Mouse (Mus musculus) regulatory T cell (primary cell): ENCODE results near the gene Zwilch.

Source experiments
- in situ Hi-C: fragments of 300-600 bp; cut with MboI, MseI; formaldehyde crosslinking; loops from one replicate; pipeline ENCODE4 v1.15.1; 2025; ENCODE audit warnings: high pct_unique_total_duplicates

Gene Zwilch

DNA sequence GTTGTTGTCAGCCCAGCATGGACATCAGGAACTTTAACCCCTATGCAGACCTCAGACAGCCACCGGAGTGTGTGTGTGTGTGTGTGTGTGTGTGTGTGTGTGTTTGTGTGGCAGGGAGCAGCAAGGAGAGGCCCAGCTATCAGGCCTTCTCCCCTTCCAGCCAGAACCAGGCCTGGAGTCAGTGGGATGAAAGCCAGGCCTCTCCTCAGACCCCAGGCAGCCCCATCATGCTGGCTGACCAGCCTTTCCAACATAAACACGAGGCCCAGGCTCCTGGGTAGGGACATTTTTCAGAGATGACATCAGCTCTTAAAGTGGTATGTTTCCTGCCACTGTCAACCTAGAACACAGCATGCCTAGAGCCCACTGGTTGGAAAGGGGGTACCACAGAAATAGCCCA, 58.3 kb downstream of the Zwilch start:
- in situ Hi-C loops = no loop called here

DNA sequence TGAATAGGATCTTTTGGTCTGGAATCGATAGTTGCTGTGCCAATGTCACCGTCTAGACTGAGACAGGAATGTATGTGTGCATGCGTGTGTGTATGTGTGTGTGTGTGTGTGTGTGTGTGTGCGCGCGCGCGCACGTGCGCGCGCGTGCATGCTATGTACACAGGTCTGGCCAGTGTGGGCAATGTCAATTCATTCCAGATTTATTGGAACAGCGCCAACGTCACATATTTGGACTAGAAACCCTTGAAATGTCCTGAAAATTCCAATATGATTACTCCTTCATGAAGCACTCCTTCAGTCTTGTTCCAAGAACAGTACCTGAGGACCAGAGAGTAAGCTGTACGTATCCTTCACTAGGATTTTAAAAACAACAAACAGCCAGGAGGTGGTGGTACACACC, 62.4 kb downstream of the Zwilch start:
- in situ Hi-C loops = no loop called here

DNA sequence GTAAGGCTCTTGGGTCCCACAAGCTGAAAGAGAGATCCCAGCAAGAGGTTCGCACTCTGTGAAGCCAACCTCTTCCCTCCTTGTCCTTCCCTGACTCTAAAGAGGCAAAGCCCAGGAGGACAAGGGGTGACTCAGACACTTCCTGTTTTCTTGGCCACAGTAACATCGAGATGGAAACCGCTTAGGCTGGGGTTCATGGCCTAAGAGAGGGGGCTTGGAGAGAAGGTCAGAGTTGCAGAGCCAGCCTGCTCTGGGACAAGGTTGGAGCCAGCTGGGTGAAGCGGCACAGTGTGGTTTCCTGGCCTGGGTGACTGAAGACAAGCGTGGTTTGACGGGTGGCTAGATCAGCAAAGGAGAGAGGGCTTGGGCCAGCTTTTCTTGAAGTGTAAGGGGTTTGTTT, 67.6 kb downstream of the Zwilch start:
- in situ Hi-C loops = no loop called here

DNA sequence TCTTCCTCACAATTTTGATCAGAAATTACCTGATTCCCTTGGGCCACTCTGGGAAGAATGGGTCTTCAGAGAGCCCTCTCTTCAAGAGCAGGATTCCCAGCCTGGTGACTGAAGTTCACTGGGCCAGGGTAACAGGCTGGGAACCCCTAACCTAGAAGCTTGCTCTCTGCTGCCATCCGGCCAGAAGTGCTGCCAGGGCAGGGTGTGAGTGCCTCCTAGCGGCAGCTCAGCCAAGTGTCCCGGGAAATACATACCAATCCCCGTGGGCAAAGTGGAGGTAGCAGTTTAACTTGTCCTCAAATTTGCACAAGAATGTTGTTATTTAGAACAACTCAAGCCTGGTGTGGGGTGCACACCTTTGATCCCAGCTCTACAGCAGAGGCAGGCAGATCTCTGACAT, 72.5 kb downstream of the Zwilch start:
- in situ Hi-C loops = no loop called here

- in situ Hi-C loops = no loop called here
Observed at GRCm38 (mm10) chr9:64098282-64098681, 74.6 kb downstream of the Zwilch start.

DNA sequence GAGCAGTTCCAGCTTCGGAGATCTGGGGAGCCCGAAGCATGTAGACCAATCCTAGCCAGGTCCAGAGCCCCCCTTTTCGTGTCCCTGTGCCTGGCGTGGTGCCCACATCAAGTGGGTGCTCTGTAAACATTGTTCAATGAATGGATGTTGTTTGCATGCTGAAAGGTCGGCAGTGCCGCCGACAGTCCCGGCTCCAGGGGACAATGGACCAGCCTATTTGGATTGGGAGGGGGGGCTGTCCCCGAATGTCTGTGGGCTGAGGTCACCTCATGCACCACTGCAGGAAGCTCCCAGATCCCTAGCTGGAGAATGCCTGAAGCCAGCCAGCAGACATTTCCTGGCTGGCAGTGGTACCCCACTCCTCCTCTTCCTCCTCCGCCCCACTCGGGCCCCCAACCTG, 78.8 kb downstream of the Zwilch start:
- in situ Hi-C loops = loop anchor here (5.0 kb wide), 1 partner anchor 177 kb away; no protein-coding TSS in a partner anchor

DNA sequence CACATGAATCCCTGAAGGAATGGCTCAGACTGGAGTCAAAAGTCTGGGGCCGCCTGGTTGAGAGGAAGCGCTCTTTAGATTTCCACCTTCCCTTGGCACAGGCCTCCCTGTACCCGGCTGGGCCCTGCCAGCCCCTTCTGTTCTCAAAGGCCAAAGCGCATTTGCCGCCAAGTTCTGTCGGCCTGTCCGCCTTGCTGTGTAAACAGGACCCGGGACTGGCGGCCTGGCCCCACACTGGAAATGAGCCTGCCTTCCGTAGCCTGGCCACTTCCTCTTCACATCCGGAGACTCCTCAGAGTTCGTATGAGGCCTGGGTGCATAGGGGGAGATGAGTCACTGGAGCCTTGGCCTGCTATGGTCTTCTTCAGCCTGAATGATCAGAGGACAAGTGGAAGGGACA, 83.9 kb downstream of the Zwilch start:
- in situ Hi-C loops = no loop called here

- in situ Hi-C loops = no loop called here
Observed at GRCm38 (mm10) chr9:64088346-64088745, 84.6 kb downstream of the Zwilch start.

DNA sequence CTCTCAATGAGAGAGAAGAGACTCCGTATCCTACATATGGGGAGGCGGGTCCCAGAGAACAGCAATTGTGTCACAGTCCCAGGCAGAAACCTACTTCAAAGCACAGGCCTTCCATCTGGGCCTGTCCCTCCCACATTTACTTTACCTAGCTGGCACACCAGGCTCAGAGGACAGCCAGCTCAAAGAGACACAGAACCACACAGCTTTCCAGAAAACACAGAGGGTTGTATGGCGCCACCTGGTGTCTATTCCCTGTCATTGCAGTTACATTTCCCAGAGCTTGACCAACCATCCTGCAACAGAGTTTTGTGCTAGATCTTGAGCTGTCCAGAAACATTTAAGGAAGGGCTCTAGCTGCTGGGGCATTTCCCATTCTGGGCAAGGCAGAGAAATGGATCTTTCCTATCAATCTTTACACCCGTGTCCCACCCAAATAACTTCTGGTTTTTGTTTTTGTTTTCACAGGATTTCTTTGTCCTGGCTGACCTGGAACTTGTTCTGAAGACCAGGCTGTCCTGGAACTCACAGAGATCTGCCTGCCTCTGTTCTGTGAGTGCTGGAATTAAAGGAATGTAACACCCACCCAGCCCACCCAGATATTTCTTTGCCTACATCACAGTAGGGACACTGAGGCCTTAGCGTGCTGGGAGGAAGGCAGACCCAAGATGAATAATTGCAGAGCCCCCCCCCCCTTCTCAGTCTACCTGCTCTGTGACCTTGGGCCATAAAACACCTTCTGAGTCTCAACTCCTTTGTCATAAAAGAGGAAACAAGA, 85.3 kb downstream of the Zwilch start:
- in situ Hi-C loops = no loop called here
